Mouse (Mus musculus): ENCODE results near the gene Ppm1h. TPM values are rescaled to one million over a fixed set of nuclear protein-coding genes. Genes with fewer than 3 reads are reported as not detected.
A peak's percentile ranks its signal among the peaks of the same experiment; 100 is the strongest.

The Ppm1h gene
- 6.5 and 7.0 TPM in 2 replicates for polyA plus RNA-seq (2015; fragmentation: Nextera tagmentation; extraction: Ambion mirVana)

- WGBS: under 1% methylated on average over 70 of the region's 94 CpGs
- H3K36me3 ChIP-seq (ENCODE audit: poor library complexity, severe bottlenecking): no peaks in the 10 kb centered on the region
- H3K9ac ChIP-seq: peak within 1 kb of the TSS; percentile 86
- peak within 1 kb of the TSS; percentile 75 for H3K4me3 ChIP-seq
- peak within 1 kb of the TSS; percentile 90 for H3K4me2 ChIP-seq
- H3K4me1 ChIP-seq: peaks cover 17% of the 10 kb centered on the region; the same call in 1 of the 2 replicates
- H3K27ac ChIP-seq: peak within 1 kb of the TSS; percentile 59
- H3K9me3 ChIP-seq (replicated peaks): no peaks in the 10 kb centered on the region
- ATAC-seq: peak; percentile 84
- peaks cover 10% of the 10 kb centered on the region; the same call in 1 of the 2 replicates for H3K27me3 ChIP-seq
Observed at GRCm38 (mm10) chr10:122678541-122679436, at the start of gene Ppm1h. TSS of gene Ppm1h (plus strand) at chr10:122678762.

- H3K9me3 ChIP-seq (replicated peaks): no peaks in the 10 kb centered on the region
- H3K4me1 ChIP-seq: no peaks in the 10 kb centered on the region
- no peak overlapping the region for H3K27ac ChIP-seq
- H3K9ac ChIP-seq: no peak overlapping the region
- H3K27me3 ChIP-seq: no peaks in the 10 kb centered on the region
- H3K4me2 ChIP-seq: no peak overlapping the region
- H3K4me3 ChIP-seq: no peak overlapping the region
- ATAC-seq: no peak
- no peaks in the 10 kb centered on the region for H3K36me3 ChIP-seq (ENCODE audit: poor library complexity, severe bottlenecking)
- WGBS: 67% methylated on average over 4 of the region's 4 CpGs
Observed at GRCm38 (mm10) chr10:122629003-122629402, 49.6 kb upstream of the Ppm1h start.

DNA sequence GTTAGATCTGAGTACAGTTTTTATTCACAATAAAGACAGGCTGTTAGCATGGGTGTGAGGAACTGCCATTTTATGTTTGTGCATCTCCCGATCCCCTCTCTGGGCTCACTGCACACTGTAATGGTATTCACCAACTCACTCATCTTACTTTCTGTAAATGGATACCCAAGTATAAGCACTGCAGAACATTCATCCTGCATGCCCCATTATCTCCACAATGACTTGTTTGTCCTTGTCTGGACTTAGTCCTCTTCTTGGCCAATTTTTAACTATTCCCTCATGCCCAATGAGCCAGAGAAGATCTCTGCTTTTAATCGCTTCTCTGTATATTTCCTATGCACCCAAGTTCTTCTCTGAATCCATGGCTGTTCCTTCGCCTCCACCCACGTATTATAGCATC, 38.7 kb upstream of the Ppm1h start:
- 95% methylated on average over 4 of the region's 4 CpGs for WGBS
- Histone ChIP-seq H3K36me3 (ENCODE audit: poor library complexity, severe bottlenecking) (no peaks in the 10 kb centered on the region), H3K9ac (no peak overlapping the region), H3K9me3 (replicated peaks) (no peaks in the 10 kb centered on the region), H3K4me3 (no peak overlapping the region), H3K4me2 (no peak overlapping the region), H3K27me3 (no peaks in the 10 kb centered on the region), H3K4me1 (no peaks in the 10 kb centered on the region), H3K27ac (no peak overlapping the region)
- no peak for ATAC-seq

GRCm38 (mm10) chr10:122641263-122641795, 37.2 kb upstream of the Ppm1h start:
- H3K4me3 ChIP-seq: no peak overlapping the region
- H3K9ac ChIP-seq: no peak overlapping the region
- WGBS: 95% methylated on average over 8 of the region's 8 CpGs
- no peak overlapping the region for H3K4me2 ChIP-seq
- H3K27me3 ChIP-seq: no peaks in the 10 kb centered on the region
- H3K4me1 ChIP-seq: no peaks in the 10 kb centered on the region
- no peak overlapping the region for H3K27ac ChIP-seq
- H3K36me3 ChIP-seq (ENCODE audit: poor library complexity, severe bottlenecking): no peaks in the 10 kb centered on the region
- no peak for ATAC-seq
- no peaks in the 10 kb centered on the region for H3K9me3 ChIP-seq (replicated peaks)

DNA sequence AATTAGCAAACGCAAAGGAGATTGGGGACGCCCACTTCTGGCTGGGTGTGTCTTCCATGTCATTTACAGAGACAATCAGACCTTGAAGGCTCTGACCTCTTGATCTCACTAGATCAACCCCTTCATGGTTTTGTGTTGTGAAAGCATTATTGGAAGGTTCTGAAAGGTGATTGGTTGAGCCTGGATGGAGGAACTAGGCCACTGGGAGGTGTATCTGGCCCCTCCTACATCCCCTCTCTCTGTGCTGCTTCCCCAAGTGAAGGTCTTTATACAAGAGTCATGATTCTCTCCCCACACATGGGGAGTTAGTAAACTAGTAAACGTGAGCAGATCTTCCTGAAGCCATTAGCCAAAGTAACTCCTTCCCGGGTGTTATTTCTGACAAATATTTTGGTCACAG, 36.4 kb upstream of the Ppm1h start:
- Histone ChIP-seq H3K4me3 (no peak overlapping the region), H3K4me1 (no peaks in the 10 kb centered on the region), H3K36me3 (ENCODE audit: poor library complexity, severe bottlenecking) (no peaks in the 10 kb centered on the region), H3K27me3 (no peaks in the 10 kb centered on the region), H3K9ac (no peak overlapping the region), H3K9me3 (replicated peaks) (no peaks in the 10 kb centered on the region), H3K4me2 (no peak overlapping the region), H3K27ac (no peak overlapping the region)
- ATAC-seq: no peak
- WGBS: 92% methylated on average over 4 of the region's 4 CpGs

DNA sequence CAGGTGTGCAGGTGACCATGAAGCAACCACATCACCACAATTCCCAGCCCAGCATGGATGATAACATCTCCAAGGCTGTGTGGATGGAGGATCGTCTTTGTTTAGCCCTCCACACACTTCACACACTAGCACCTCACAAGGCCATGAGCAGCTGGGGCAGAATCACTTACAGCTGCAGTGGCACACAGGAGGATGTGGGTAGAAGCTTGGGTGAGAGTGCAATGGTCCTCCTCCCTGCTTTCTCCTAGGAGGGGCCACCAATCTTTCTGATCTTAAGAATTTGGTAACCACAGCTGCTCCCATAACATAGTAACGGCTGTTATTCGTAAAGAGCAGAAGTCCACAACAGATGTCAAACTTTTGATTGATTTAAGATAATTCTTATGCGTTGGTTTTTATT, 26.6 kb upstream of the Ppm1h start:
- H3K27ac ChIP-seq: no peak overlapping the region
- no peaks in the 10 kb centered on the region for H3K4me1 ChIP-seq
- no peaks in the 10 kb centered on the region for H3K9me3 ChIP-seq (replicated peaks)
- no peak for ATAC-seq
- H3K4me3 ChIP-seq: no peak overlapping the region
- no peak overlapping the region for H3K9ac ChIP-seq
- no peaks in the 10 kb centered on the region for H3K27me3 ChIP-seq
- 91% methylated on average over 4 of the region's 4 CpGs for WGBS
- no peak overlapping the region for H3K4me2 ChIP-seq
- H3K36me3 ChIP-seq (ENCODE audit: poor library complexity, severe bottlenecking): no peaks in the 10 kb centered on the region

- no peak overlapping the region for H3K9ac ChIP-seq
- no peaks in the 10 kb centered on the region for H3K4me1 ChIP-seq
- WGBS: 90% methylated on average over 1 of the region's 1 CpGs
- no peak overlapping the region for H3K27ac ChIP-seq
- no peaks in the 10 kb centered on the region for H3K27me3 ChIP-seq
- no peaks in the 10 kb centered on the region for H3K9me3 ChIP-seq (replicated peaks)
- no peak overlapping the region for H3K4me2 ChIP-seq
- no peak overlapping the region for H3K4me3 ChIP-seq
- H3K36me3 ChIP-seq (ENCODE audit: poor library complexity, severe bottlenecking): no peaks in the 10 kb centered on the region
- ATAC-seq: no peak
Observed at GRCm38 (mm10) chr10:122652578-122652977, 26.0 kb upstream of the Ppm1h start.

DNA sequence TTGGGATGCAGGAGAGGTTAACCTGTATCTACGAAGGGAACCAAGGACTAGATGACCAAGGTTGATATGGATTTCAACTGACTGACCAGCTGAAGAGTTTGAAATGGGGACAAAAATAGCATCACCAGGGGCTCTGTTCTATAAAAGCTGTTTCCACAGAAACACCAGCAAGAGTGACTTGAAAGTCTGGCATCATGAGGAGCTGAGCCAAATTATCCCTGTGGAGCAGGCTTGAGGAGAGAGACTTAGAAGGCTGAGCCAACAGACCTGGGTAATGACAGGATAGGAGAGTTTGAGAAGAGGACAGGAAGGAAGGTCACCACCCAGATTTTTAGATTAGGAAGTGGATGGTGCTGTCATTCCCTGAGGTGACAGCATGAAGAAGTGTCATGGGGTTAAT, 12.9 kb upstream of the Ppm1h start:
- Histone ChIP-seq H3K4me3 (no peak overlapping the region), H3K4me2 (no peak overlapping the region), H3K27ac (no peak overlapping the region), H3K9ac (no peak overlapping the region), H3K27me3 (no peaks in the 10 kb centered on the region), H3K4me1 (no peaks in the 10 kb centered on the region), H3K36me3 (ENCODE audit: poor library complexity, severe bottlenecking) (no peaks in the 10 kb centered on the region), H3K9me3 (replicated peaks) (no peaks in the 10 kb centered on the region)
- WGBS: 87% methylated on average over 1 of the region's 1 CpGs
- ATAC-seq: no peak

GRCm38 (mm10) chr10:122671253-122671652, 7.3 kb upstream of the Ppm1h start:
- peak; percentile 43; the same call in 1 of the 2 replicates for ATAC-seq
- H3K9me3 ChIP-seq (replicated peaks): no peaks in the 10 kb centered on the region
- no peak overlapping the region for H3K27ac ChIP-seq
- no peak overlapping the region for H3K4me2 ChIP-seq
- 0 out of 2 replicates have a peak, but pooled peaks cover 2% of the 10 kb centered on the region for H3K27me3 ChIP-seq
- 0 out of 2 replicates have a peak, but pooled peaks cover 5% of the 10 kb centered on the region for H3K4me1 ChIP-seq
- H3K9ac ChIP-seq: no peak overlapping the region
- H3K36me3 ChIP-seq (ENCODE audit: poor library complexity, severe bottlenecking): no peaks in the 10 kb centered on the region
- 64% methylated on average over 2 of the region's 2 CpGs for whole genome bisulfite sequencing
- H3K4me3 ChIP-seq: no peak overlapping the region

DNA sequence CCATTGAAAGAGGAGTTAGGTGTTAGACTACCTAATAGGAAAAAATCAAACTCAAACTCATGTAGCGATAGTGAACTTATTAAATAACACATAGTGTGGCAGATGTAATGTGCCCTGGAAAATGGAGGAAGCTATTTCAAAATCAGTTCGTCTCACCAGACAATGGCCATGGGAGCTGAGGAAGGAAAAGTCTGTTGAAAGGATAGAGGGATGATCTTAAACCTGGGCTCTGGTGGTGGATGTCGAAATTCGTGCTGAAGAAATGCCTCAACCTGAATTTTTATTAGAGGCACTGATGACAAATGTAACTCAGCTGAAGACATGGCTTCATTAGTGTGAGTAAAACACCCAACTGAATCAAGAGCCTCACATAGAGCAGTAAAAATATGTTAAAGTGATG, 6.5 kb upstream of the Ppm1h start:
- no peaks in the 10 kb centered on the region for H3K9me3 ChIP-seq (replicated peaks)
- H3K27me3 ChIP-seq: peaks cover 6% of the 10 kb centered on the region; the same call in 1 of the 2 replicates
- WGBS: 88% methylated on average over 4 of the region's 4 CpGs
- no peak for ATAC-seq
- H3K9ac ChIP-seq: no peak overlapping the region
- no peaks in the 10 kb centered on the region for H3K36me3 ChIP-seq (ENCODE audit: poor library complexity, severe bottlenecking)
- H3K4me1 ChIP-seq: 0 out of 2 replicates have a peak, but pooled peaks cover 5% of the 10 kb centered on the region
- H3K4me3 ChIP-seq: no peak overlapping the region
- no peak overlapping the region for H3K4me2 ChIP-seq
- H3K27ac ChIP-seq: no peak overlapping the region

GRCm38 (mm10) chr10:122679437-122680045, 979 bp downstream of the Ppm1h start:
- peaks cover 17% of the 10 kb centered on the region; the same call in 1 of the 2 replicates for H3K4me1 ChIP-seq

More at GRCm38 (mm10) chr10:122679437-122680045, 979 bp downstream of the Ppm1h start:
- Histone ChIP-seq H3K36me3 (ENCODE audit: poor library complexity, severe bottlenecking) (no peaks in the 10 kb centered on the region), H3K4me2 (peak overlapping the region; percentile 90), H3K27ac (peak overlapping the region; percentile 59), H3K27me3 (peaks cover 10% of the 10 kb centered on the region; the same call in 1 of the 2 replicates), H3K9me3 (replicated peaks) (no peaks in the 10 kb centered on the region), H3K4me3 (peak overlapping the region; percentile 75), H3K9ac (peak overlapping the region; percentile 86)
- WGBS: under 1% methylated on average over 33 of the region's 33 CpGs
- peak; percentile 75; the same call in 1 of the 2 replicates for ATAC-seq
